In genomic region chr5:143254487-143255130, GRCm38 (mm10) we compare ENCODE assay signal across 10 mouse cellular contexts. TPM values are rescaled to one million over a fixed set of nuclear protein-coding genes. Genes with fewer than 3 reads are reported as not detected.
DNase-seq lines count a peak whose midpoint lies in the region; ATAC-seq and TF ChIP-seq lines count a peak whose summit lies in the region.
"Had no signal": no experiment of that assay in that cellular context is flagged by ENCODE, and none has a peak within 500 bp of the region (broad histone marks: within the 10 kb centered on the region; RNA-seq: fewer than 3 reads in every experiment).

No protein-coding gene starts in this region.

- peaks cover 2 to 21% of the 10 kb centered on the region in 2 experiments; a peak in 3 of 4 replicates for H3K4me1 ChIP-seq in heart, embryonic 14.5 days (ENCODE audit: control insufficient read depth in 2 of 2, insufficient read depth in 2 of 2, low read length in 2 of 2)
- no peaks in the 10 kb centered on the region for H3K4me1 ChIP-seq in ES-E14 (ENCODE audit: control insufficient read depth in 2 of 2, insufficient read depth in 2 of 2, low read length in 2 of 2, poor library complexity in 1 of 2)
- peaks cover 5% of the 10 kb centered on the region; the same call in 1 of the 2 replicates for H3K4me1 ChIP-seq in embryonic facial prominence, embryonic 11.5 days (ENCODE audit: control insufficient read depth, insufficient read depth, low read length)
- H3K4me1 ChIP-seq in limb, embryonic 12.5 days (replicated peaks): peaks cover 25% of the 10 kb centered on the region

- no peaks in the 10 kb centered on the region for H3K9me3 ChIP-seq in heart, embryonic 14.5 days (ENCODE audit: control insufficient read depth, low read length)
- H3K9me3 ChIP-seq in ES-E14 (ENCODE audit: control insufficient read depth, insufficient read depth, low read depth, low read length): no peaks in the 10 kb centered on the region
- H3K9me3 ChIP-seq in embryonic facial prominence, embryonic 11.5 days (replicated peaks; ENCODE audit: control insufficient read depth, low read length): no peaks in the 10 kb centered on the region
- no peaks in the 10 kb centered on the region for H3K9me3 ChIP-seq in limb, embryonic 12.5 days

- peak overlapping the region in 1 of 2 experiments; percentile 46; a peak in 2 of 4 replicates for H3K4me3 ChIP-seq in heart, embryonic 14.5 days (ENCODE audit: control insufficient read depth in 1 of 2, insufficient read depth in 1 of 2, low read depth in 1 of 2, low read length in 2 of 2)
- peak overlapping the region; percentile 61 to 63; a peak in 3 of 4 replicates for H3K4me3 ChIP-seq in ES-E14 (ENCODE audit: insufficient read depth in 1 of 2, low read depth in 1 of 2, low read length in 2 of 2, poor library complexity in 1 of 2, severe bottlenecking in 1 of 2)
- 0 out of 2 replicates have a peak overlapping the region, but pooled peaks have one; percentile 8 for H3K4me3 ChIP-seq in embryonic facial prominence, embryonic 11.5 days (ENCODE audit: low read depth, low read length)
- peak overlapping the region; percentile 46 for H3K4me3 ChIP-seq in limb, embryonic 12.5 days (replicated peaks)
- no peak overlapping the region for H3K4me3 ChIP-seq in layer of hippocampus, adult 2 months

- TF ChIP-seq CTCF in layer of hippocampus, adult 2 months (conservative IDR thresholded peaks at IDR 0.05): no peak

- intact Hi-C loops in heart, postnatal 25 days (cut with DNase I): no loop called here

- 14% methylated on average over 66 of the region's 66 CpGs for WGBS in heart, embryonic 14.5 days
- WGBS in embryonic facial prominence, embryonic 11.5 days: 3% methylated on average over 66 of the region's 66 CpGs
- 4% methylated on average over 66 of the region's 66 CpGs for WGBS in limb, embryonic 12.5 days

- no peak for DNase-seq in heart, postnatal 25 days (ENCODE audit: low spot score)
- no peak for DNase-seq in ES-E14 (ENCODE audit: low read depth, low spot score)
- no peak for DNase-seq in embryonic facial prominence, embryonic 11.5 days (ENCODE audit: low spot score)
- no peak for DNase-seq in layer of hippocampus, adult 2 months (ENCODE audit: low spot score in 2 of 2)
- DNase-seq in layer of hippocampus, postnatal 25 days (ENCODE audit: extremely low spot score in 1 of 2, low spot score in 1 of 2): no peak
- DNase-seq in heart, postnatal 4 days: no peak

- H3K27me3 ChIP-seq in heart, embryonic 14.5 days (ENCODE audit: control insufficient read depth, insufficient read depth, low read length): peaks cover 77% of the 10 kb centered on the region
- H3K27me3 ChIP-seq in embryonic facial prominence, embryonic 11.5 days (ENCODE audit: control insufficient read depth, insufficient read depth, low read length): peaks cover 68% of the 10 kb centered on the region
- H3K27me3 ChIP-seq in limb, embryonic 12.5 days: peaks cover 89% of the 10 kb centered on the region
- H3K27me3 ChIP-seq: CH12.LX had no signal

- no peak overlapping the region for H3K9ac ChIP-seq in heart, embryonic 14.5 days (ENCODE audit: low read length)
- peak overlapping the region; percentile 29 for H3K9ac ChIP-seq in ES-E14 (ENCODE audit: insufficient read depth, low read depth, low read length, poor library complexity, severe bottlenecking)
- no peak overlapping the region for H3K9ac ChIP-seq in embryonic facial prominence, embryonic 11.5 days (replicated peaks; ENCODE audit: low read length)
- H3K9ac ChIP-seq in limb, embryonic 12.5 days (replicated peaks): peak overlapping the region; percentile 31

- H3K4me2 ChIP-seq in heart, embryonic 14.5 days (ENCODE audit: low read length): peak overlapping the region; percentile 80
- peak overlapping the region; percentile 89 for H3K4me2 ChIP-seq in embryonic facial prominence, embryonic 11.5 days (ENCODE audit: low read depth, low read length)
- peak overlapping the region; percentile 80 for H3K4me2 ChIP-seq in limb, embryonic 12.5 days

- peaks cover 20% of the 10 kb centered on the region for H3K36me3 ChIP-seq in heart, embryonic 14.5 days (ENCODE audit: control insufficient read depth, insufficient read depth, low read length)
- no peaks in the 10 kb centered on the region for H3K36me3 ChIP-seq in ES-E14 (ENCODE audit: control insufficient read depth, insufficient read depth, low read length, poor library complexity, severe bottlenecking)
- H3K36me3 ChIP-seq in embryonic facial prominence, embryonic 11.5 days (replicated peaks; ENCODE audit: control insufficient read depth, insufficient read depth, low read depth, low read length): no peaks in the 10 kb centered on the region
- peaks cover 78% of the 10 kb centered on the region for H3K36me3 ChIP-seq in limb, embryonic 12.5 days

- ATAC-seq in heart, embryonic 14.5 days (ENCODE audit: insufficient number of reproducible peaks, insufficient read depth, low FRiP score, low read depth): no peak
- ATAC-seq in embryonic facial prominence, embryonic 11.5 days (replicated peaks; ENCODE audit: insufficient number of reproducible peaks, low FRiP score, low TSS enrichment, low read depth): peak; percentile 50; the same call in 1 of the 2 replicates
- ATAC-seq in limb, embryonic 12.5 days (ENCODE audit: insufficient number of reproducible peaks, insufficient read depth, low FRiP score, low TSS enrichment, low read depth): no peak

- no peak overlapping the region for H3K27ac ChIP-seq in heart, embryonic 14.5 days (replicated peaks in 1 of 2; ENCODE audit: control insufficient read depth in 1 of 2, insufficient read depth in 1 of 2, low read depth in 2 of 2, low read length in 2 of 2)
- H3K27ac ChIP-seq in ES-E14 (ENCODE audit: insufficient read depth, low read depth, low read length, poor library complexity, severe bottlenecking): no peak overlapping the region
- no peak overlapping the region for H3K27ac ChIP-seq in embryonic facial prominence, embryonic 11.5 days (replicated peaks; ENCODE audit: low read depth, low read length)
- no peak overlapping the region for H3K27ac ChIP-seq in limb, embryonic 12.5 days
- no peak overlapping the region for H3K27ac ChIP-seq in layer of hippocampus, adult 2 months

- in situ Hi-C loops in ES-E14 (cut with MboI; ENCODE audit: low sequenced_read_pairs in 2 of 2, unreplicated experiment in 2 of 2): no loop called here

TF ChIP-seq in ES-E14, 5 proteins besides CTCF, POLR2A, EP300 and RAD21:
- TF ChIP-seq CHD2 (IDR thresholded peaks at IDR 0.05; ENCODE audit: low read depth, low read length) (no peak), MAFK (IDR thresholded peaks at IDR 0.05; ENCODE audit: insufficient read depth, low read depth, low read length) (no peak), ZNF384 (IDR thresholded peaks at IDR 0.05; ENCODE audit: low read depth, low read length) (no peak), ZC3H11A (IDR thresholded peaks at IDR 0.05; ENCODE audit: borderline replicate concordance, low read depth, low read length) (no peak), HCFC1 (IDR thresholded peaks at IDR 0.05; ENCODE audit: borderline replicate concordance, insufficient read depth, low read length) (no peak)

RNA-seq across cellular contexts. Expression of gene Zfp316, which starts 15.2 kb away (rescaled TPM):
- 1.1 and 1.6 TPM in 2 replicates for polyA plus RNA-seq in heart, embryonic 14.5 days (2014; fragmentation: Nextera tagmentation; extraction: Ambion mirVana)
- total RNA-seq in heart, postnatal 25 days (2021): 1 to 10 TPM; 4.8 to 5.7 TPM
- total RNA-seq in ES-E14 (2012; rRNA removed): 1.6 and 2.7 TPM in 2 replicates
- 2.1 and 2.2 TPM in 2 replicates for polyA plus RNA-seq in embryonic facial prominence, embryonic 11.5 days (2014; fragmentation: Nextera tagmentation; extraction: Ambion mirVana)
- polyA plus RNA-seq in limb, embryonic 12.5 days (2016; fragmentation: Nextera tagmentation; extraction: Ambion mirVana): 8.5 and 11.0 TPM in 2 replicates
- 10 to 100 TPM; 24.0 to 24.3 TPM for total RNA-seq in layer of hippocampus, adult 2 months (2021)
- total RNA-seq in layer of hippocampus, postnatal 25 days (2021): 10 to 100 TPM; 22.0 to 22.5 TPM
- 1 to 10 TPM; 5.1 to 6.2 TPM for total RNA-seq in heart, postnatal 4 days (2021)

RNA-seq across cellular contexts. Expression of gene Zfp12, which starts 19.6 kb away (rescaled TPM):
- polyA plus RNA-seq in heart, embryonic 14.5 days (2014; fragmentation: Nextera tagmentation; extraction: Ambion mirVana): 9.4 and 9.7 TPM in 2 replicates
- 10 to 100 TPM in 1 of 2 experiments, 1 to 10 TPM in 1; 9.5 to 11.0 TPM for total RNA-seq in heart, postnatal 25 days (2021)
- total RNA-seq in ES-E14 (2012; rRNA removed): 8.6 and 9.4 TPM in 2 replicates
- polyA plus RNA-seq in embryonic facial prominence, embryonic 11.5 days (2014; fragmentation: Nextera tagmentation; extraction: Ambion mirVana): 20.6 and 21.4 TPM in 2 replicates
- 25.1 and 26.1 TPM in 2 replicates for polyA plus RNA-seq in limb, embryonic 12.5 days (2016; fragmentation: Nextera tagmentation; extraction: Ambion mirVana)
- 10 to 100 TPM; 33.8 to 36.1 TPM for total RNA-seq in layer of hippocampus, adult 2 months (2021)
- total RNA-seq in layer of hippocampus, postnatal 25 days (2021): 10 to 100 TPM; 28.4 to 31.2 TPM
- total RNA-seq in heart, postnatal 4 days (2021): 10 to 100 TPM; 10.4 to 10.8 TPM

RNA-seq across cellular contexts. Expression of gene Spdye4a, which starts 27.9 kb away (rescaled TPM):
- polyA plus RNA-seq in heart, embryonic 14.5 days (2014; fragmentation: Nextera tagmentation; extraction: Ambion mirVana): not detected in 2 replicates
- not detected for total RNA-seq in heart, postnatal 25 days (2021)
- not detected in 2 replicates for total RNA-seq in ES-E14 (2012; rRNA removed)
- not detected in 2 replicates for polyA plus RNA-seq in embryonic facial prominence, embryonic 11.5 days (2014; fragmentation: Nextera tagmentation; extraction: Ambion mirVana)
- not detected in 2 replicates for polyA plus RNA-seq in limb, embryonic 12.5 days (2016; fragmentation: Nextera tagmentation; extraction: Ambion mirVana)
- not detected for total RNA-seq in layer of hippocampus, adult 2 months (2021)
- not detected for total RNA-seq in layer of hippocampus, postnatal 25 days (2021)
- not detected for total RNA-seq in heart, postnatal 4 days (2021)
- total RNA-seq: CH12.LX; hematopoietic stem cell, adult 5-6 weeks had no signal

RNA-seq across cellular contexts. Expression of gene Zfp853, which starts 38.8 kb away (rescaled TPM):
- polyA plus RNA-seq in heart, embryonic 14.5 days (2014; fragmentation: Nextera tagmentation; extraction: Ambion mirVana): 0.07 TPM in 1 of 2 replicates, not detected in the other
- total RNA-seq in heart, postnatal 25 days (2021): under 1 TPM in 1 of 2 experiments, not detected in 1; 0.25 TPM
- total RNA-seq in ES-E14 (2012; rRNA removed): 0.67 and 0.69 TPM in 2 replicates
- polyA plus RNA-seq in embryonic facial prominence, embryonic 11.5 days (2014; fragmentation: Nextera tagmentation; extraction: Ambion mirVana): not detected in 2 replicates
- polyA plus RNA-seq in limb, embryonic 12.5 days (2016; fragmentation: Nextera tagmentation; extraction: Ambion mirVana): 0.12 and 0.18 TPM in 2 replicates
- 1 to 10 TPM; 3.5 to 4.8 TPM for total RNA-seq in layer of hippocampus, adult 2 months (2021)
- total RNA-seq in layer of hippocampus, postnatal 25 days (2021): 1 to 10 TPM; 5.5 to 6.6 TPM
- under 1 TPM; 0.31 to 0.47 TPM for total RNA-seq in heart, postnatal 4 days (2021)
- total RNA-seq: CH12.LX; hematopoietic stem cell, adult 5-6 weeks had no signal

Comparison
In these comparisons a context has a peak if more than half of its experiments do, and no peak if none do; other contexts are left out.
1. H3K9ac ChIP-seq: peak in ES-E14 (single experiment) and limb, embryonic 12.5 days (single experiment); none in heart, embryonic 14.5 days (single experiment) and embryonic facial prominence, embryonic 11.5 days (single experiment).
2. Peak in every context shown above with its lines, with median percentiles within 50 percentile points of each other: H3K4me2 ChIP-seq.